Mouse (Mus musculus): ENCODE results near the gene Kalrn.

The Kalrn gene

DNA sequence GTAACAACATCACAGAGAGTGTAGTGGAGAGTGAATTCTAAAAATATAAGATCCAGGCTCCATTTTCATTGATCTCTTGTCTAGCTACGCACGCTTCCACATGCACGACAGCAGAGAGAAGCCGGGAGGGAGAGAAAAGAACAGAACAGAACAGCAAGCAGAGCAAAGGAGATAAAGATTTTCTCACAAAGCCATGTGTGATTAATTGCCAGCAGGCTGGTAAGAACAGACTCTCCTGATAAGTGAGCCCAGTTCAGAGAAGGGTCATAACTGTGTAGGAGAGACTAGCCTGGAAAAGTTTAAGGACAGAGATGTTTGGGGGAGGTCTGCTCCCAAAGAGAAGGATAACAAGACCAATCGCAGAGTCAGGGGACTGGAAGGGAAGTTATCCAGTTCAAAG lies 515.9 kb downstream of the Kalrn start:
- DNase-seq: no peak

DNA sequence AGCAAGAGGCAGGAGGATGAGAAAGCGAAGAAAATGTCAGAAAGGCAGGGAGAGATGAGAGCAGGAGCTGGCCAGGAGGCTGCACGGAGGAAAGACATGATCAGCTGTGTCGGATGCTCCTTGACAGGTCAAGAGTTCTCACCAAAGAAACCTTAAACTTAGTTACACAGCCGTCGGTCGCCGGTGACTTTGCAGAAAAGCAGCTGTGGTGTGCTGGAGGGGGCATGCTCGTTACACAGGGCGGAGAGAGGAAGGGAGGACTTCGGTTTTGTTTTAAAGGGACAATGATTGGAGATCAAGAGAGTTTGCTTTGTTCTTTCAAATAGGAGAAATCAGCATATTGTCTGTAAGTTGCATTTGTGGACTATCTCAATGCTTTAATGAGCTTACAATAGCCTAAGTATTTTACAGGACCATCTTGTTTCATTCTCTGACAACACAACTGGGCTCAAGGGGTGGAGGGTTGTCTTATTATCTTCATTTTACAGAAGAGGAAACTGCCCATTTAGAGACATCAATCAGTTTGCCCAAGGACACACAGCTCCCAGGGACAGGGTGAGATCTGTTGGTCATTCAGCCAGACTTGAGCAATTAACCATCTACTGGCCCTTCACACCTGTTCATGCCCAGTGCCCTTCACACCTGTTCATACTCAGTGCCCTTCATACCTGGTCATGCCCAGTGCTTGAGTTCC lies 516.8 kb downstream of the Kalrn start:
- no peak for DNase-seq

DNA sequence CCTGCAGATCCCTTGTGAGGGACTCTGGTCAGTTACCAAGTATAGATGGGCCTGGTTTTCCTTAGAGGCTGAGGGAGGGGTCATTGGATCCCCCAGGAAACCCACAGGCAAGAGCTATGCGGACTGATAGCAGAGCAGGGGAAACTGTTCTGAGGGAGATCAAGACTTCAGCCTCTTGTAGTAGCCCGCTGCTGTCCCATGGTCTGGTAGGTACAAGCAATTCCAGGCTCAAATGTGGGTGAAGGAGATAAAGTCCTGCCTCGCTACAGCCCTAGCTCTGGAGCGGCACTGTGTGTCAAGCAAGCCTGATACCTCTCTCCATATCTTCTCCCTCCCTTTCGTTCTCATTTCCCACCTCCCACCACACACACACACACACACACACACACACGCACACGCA lies 523.2 kb downstream of the Kalrn start:
- DNase-seq: no peak

DNA sequence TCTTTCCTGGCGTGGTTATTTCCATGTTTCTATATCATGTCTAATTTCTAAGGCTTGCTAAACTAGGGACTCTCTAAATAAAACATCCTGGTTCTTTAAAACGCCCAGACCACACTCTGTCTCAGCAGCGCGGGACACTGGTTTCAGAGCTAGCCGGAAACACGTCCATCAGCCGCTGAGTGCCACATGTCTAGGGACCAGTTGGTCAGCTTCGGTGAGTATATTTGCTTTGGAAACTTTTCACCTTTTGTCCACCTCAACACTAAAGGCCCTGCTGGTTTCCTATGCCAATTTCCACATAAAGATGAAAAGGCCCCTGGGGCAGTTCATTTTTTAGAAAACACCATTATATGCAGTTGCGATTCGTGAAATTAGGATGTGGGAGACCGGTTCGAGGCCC lies 524.0 kb downstream of the Kalrn start:
- no peak for DNase-seq

DNA sequence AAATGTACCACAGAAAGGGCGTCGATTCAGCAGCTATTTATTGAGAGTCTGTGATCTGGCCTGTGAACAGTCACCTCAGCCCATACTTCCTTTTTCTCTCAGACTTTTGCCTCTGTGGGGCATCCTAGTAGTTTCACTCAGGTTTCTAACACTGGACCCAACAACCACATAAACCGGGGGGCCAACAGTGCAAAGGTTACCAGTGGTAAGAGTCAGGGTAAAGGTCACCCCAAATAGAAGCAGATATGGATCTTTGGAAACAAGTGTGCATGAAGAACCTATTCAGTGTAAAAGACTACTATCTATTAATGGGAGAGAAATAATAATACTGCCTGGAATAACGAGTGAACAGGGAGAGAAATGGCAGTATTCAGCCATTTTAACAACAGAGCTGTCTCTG lies 525.1 kb downstream of the Kalrn start:
- DNase-seq: no peak

DNA sequence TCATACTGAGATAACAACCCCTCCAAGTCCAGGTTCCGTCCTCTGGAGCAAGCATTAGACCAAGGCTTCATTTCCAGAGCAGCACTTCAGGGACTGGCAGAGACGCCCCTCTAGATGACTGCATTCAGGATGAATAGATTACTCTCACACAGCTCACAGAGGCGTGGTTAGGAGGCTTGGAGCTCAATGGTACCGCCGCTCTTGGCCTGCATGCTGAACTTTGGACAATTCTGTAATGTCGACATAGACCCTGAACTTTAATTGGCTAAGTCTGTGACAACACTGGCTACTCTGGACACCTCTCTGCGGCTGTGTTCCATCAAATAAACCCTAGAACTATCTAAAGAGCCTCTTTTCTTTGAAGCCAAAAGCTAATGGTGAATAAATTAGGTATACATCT lies 525.8 kb downstream of the Kalrn start:
- no peak for DNase-seq

DNA sequence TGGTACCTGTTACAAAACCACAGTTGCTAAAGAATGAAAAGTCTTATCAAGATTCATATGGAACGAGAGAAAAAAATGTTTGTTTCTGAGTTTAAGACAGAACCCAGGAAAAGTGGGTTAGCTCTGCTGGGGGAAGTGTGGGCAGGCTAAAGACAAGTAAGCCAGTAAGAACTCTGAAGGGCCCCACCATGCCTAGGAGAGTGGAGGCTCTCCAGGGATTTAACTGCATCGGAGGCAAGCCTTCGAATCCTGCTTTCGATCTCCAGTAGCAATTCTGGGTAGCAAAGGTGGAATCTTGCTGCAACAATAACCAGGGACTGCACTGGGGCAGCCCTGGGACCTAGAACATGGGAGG lies 526.3 kb downstream of the Kalrn start:
- no peak for DNase-seq

DNA sequence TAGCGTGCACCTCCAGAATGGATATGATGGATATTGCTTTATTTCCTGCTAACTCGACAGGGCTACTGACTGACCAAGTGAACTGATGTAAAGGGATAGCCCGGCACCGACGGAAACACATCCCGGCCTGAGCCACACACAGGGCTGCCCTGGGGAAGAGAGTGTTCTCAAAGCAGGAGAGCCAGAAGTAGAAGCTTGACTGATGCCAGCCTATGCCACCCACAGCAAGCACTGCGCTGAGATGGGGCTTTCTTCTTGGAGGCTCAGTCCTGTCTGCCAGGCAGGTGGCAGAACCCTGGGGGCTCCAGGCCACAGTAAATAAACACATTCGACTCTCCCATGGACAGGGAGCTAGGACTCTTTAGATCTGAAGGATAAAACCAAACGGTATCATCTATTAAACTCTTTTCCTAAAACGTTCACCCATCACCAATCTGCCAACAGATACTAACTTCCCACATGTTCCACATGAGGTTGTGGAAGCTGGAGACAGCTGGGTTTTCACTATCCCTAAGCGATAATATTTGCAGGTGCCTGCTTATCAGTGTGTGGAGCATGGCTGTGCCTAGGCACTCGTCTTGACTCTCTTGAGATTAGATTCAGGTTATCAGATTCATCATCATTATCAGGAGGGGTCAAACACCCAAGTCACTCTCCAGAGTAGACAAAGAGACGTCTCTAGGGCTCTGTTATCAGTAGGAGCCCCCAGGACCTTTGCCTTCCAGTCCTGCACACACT lies 526.9 kb downstream of the Kalrn start:
- no peak for DNase-seq

DNA sequence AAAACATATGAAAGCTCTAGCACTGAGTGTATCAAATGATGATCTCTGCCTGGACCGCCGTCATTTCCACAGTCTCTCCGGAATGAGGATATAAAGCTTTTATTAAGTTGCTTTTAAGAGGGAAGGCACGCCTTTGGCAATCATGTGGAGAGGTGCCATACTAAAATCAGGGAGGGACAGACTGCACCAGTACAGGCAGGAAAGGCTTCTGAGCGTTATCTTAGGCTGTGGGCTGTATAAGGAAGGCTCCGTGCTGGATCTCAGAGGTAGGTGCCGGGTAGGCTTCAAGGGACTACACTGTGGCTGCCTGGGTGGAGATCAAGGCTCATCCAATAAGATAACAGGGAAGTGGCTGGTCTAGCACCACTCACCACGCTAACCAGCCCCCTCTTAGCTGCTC lies 528.8 kb downstream of the Kalrn start:
- DNase-seq: no peak

DNA sequence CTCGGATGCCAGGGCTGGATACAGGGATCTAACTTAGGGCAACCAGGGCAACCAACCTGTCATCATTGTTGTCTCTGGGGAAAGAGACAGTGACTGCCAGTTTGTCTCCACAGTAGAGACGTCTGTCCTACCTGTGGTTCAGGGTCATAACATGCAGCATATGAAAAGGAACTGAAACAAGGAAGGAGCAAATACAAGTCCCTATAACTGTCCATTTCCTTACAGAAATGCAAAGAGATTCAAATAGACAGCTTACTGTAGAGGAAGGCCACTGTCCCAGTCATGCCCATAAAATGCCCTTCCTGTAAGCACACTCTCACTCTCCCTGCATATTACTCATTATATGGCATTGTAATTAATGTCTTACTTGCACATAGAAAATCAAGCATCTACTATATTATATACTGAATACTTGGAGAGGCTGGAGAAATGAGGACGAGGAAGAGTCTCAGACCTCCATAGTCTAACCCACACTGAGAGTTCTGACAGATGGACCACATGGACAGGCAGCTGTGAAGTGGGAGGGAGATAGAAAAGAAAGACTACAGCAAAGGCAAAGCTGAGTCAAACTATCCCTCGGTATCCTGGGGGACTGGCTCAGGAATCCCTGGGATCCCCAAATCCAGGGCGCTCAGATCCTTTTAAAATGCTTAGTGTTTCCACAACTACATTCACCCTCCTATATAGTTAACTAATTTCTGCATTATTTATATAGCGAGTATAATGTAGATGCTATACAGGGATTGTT lies 530.1 kb downstream of the Kalrn start:
- DNase-seq: peak; percentile 69

DNA sequence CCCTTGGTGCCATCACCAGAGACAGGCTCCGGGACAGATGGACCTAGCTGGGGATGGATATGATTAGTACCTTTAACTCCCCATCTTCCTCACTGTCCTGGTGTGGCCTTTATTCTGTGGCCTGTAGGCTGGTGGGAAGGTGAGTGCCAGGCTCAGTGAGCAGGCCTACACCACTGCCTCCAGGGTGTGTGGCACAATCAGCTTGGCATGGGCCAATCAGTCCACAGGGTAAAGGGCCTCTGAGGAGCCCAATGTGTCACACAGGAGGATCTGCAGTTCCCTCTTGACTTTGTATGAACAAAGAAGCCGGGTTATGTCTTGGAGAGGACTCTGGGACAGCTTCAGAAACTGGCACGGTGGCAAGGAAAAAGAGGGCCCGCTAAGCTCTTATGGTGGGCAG lies 530.7 kb downstream of the Kalrn start:
- no peak for DNase-seq

DNA sequence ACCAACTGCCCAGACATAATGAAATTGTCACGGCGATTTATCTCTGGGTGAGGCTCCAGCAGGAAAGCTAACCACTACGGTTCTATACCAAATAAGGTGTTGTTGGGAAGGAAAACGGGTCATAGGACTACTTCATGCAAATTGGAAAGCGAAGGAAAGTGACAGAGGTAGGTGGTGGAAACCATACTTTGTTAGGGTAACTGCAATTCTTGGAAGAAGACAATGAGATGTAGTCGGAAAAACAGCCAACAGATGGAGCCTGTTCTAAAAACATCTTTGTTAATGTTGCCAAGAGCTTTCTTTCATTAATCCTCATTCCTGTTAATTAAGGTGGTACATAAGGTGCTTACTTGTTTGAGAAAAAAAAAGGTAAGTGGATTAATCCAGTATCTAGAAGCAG lies 533.1 kb downstream of the Kalrn start:
- DNase-seq: no peak

DNA sequence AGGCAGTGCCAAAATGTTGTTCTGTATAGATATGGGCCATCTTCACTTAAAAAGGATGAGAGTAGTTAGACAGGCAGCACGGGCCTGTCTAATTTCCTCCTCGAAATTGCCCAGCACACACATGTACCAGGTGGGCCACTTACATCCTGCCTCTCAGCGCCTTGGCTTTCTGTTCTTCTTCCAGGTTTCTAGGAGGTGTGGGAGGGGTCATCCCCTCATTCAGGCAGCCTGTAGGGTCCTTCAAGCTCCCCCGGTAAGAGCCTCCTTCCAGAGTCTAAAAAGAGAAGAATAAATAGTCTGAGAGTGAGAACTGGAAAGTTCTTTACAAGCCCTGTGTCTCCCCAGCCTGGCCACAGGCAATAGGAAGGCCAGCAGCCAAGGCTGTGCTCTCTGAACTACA lies 533.6 kb downstream of the Kalrn start:
- no peak for DNase-seq

DNA sequence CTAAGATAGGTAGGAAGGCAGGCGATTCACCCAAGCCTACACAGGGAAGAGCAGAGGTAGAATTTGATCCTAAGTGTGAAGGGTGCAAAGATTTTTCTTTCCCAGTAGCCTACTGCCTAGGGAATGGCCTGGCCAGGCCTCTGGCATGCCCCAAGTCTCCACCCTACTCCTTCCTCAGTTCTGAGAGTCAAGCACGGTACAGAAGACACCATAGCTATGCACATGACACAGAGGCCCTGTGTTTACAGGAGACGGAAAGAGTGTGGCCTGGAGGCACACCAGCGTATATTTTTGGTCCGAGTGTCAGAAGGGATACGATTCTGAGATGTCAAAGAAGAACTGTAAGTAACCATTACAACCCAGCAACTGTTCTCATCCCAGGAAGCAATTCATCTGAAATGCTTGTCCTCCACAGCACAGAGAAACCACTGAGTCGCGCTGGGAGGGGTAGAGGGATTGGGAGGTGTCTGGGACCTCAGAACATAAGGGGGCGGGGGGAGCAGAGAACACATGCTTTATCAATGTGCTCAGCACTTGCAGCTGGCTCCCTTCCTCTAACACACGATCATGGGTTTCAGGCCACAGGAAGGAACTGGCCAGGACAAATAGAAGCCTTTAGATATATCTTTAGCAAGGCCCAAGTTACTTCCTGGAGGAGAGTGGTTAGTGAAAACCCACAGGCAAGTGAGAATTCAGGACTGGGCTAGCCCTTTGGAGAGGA lies 536.8 kb downstream of the Kalrn start:
- no peak for DNase-seq

DNA sequence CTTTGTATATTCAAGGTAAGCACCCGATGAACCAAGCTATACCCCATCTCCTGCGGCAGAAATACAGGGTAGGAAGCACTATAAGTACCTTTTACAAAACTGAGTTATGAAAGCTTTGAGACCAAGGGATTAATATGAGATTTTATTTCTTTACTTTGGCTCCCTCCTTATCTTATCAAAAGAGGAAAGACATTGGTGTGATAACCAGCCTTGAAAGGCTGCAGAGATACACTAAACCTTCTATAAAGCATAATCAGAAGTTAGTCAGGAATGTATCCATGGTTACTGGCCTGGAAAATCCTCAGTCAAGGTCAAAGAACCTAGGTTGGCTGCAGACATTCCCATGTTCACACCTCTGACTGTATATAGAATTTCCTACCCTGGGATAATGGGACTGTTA lies 537.6 kb downstream of the Kalrn start:
- DNase-seq: no peak

DNA sequence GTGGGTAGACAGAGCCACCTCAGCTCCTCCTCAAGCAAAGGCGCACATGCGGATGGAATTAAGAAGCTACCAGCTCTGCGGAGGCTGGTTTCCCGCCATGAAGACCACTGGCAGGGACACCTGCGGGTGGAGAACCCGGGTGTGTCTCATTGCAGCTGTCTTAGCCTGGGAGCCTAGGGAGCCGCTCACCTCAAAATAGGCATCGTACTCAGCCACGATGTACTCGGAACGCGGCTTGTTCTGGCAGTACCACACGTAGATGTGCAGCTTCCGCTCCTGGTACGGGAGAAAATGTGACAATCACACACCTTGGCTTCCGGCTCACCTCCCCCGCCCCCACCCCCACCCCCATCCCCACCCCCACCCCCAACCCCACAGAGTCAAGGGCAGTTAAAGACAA lies 539.1 kb downstream of the Kalrn start:
- no peak for DNase-seq

DNA sequence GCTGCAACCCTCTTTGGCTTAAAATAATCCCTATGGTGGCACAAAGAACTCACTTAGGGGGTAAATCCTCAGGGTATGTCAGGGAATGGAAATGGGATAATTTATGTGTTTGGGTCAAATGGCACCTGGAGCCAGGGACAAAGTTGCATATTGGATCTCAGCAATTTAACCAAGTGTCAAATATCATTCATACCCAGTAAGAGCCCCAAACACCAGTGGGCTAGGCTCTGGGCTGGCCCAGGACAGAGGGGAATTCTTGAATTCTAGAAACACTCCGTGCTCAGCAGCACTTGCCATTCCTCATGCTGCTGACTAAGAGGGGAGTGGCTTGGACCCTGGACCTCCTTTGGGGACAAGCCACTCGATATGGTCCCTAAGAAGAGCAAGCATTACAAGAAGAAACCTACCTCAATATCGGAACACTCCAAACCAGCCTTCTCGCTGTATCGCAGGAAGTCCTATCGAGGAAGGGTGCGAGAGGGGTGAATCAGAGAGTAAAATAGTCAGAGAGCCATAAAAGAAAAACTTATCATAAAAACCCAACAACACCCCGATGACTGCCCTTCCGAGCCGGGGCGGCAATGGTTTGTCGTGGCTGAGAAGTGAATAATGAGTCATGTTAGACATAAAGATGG lies 541.2 kb downstream of the Kalrn start:
- DNase-seq: no peak

DNA sequence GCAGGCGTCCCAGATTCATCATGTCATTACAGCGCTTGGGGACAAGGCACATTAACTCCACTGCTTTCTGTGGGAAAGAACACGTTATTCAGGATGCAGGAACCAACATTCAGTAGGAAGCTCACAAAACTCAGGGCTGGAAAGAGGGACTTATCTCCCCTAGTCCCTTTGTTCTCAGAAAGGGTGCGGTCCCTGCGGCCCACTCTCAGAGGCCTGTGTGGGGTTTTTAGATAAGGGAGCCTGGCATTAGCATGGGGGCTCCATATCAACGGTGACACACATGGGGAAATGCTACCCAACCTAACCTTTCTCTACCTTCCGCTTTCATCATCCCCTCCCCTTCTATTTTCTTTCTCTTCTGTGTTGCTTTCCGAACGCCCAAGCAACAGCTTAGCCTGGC lies 541.8 kb downstream of the Kalrn start:
- no peak for DNase-seq

DNA sequence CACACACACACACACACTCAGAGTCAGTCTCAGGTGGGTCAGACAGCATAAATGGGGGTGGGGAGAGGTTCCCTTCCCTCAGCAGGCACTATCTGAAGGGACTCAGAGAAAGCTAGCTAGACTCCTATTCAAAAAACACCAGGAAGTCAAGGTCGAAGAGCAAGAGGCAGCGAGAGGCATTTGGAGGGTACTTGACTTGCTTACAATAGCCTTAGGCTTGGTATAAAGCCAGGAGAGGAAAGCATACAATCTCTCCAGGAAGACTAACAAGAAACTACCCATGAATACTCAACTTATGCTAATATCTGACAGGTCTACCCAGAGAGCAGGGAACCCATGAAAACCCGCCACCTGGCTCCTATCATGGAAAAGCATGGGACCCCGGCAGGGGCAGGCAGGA lies 543.0 kb downstream of the Kalrn start:
- no peak for DNase-seq

DNA sequence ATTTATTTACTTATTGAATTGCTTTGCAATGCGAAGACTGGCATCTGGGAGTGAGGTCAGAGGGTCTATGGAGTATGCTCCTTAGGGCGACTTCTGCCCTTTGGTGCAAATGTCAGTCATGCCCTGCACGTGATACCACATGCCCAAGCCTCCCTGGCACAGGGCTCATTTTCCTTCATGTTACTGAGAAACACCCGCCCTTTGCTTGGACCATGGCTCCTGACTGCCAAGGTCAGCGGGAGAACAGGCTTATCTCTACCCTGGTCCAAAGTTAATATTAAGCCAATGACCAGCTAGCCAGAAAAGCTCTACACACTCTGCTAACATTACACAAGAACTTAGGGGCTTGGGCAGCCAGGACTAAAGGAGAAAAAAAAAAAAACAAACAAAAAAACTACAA lies 543.5 kb downstream of the Kalrn start:
- no peak for DNase-seq

DNA sequence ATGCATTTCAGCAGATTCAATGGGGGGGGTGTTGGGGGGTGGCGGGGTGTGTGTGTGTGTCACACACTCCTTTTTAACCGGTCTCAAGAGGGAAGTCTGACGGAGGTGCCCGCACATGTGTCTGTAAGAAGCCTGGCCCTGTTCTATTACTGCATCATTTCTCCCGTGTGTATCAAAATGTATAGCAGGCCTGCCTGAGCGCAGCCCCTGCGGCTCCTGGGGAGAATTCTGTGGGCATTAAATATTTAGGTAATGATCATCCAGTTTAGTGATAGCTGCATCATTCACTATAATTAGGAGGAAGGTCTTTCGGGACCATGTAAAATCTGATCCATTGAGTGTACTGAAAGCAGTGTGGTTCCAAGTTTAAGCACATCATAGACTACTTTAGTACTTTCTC lies 556.1 kb downstream of the Kalrn start:
- DNase-seq: no peak

DNA sequence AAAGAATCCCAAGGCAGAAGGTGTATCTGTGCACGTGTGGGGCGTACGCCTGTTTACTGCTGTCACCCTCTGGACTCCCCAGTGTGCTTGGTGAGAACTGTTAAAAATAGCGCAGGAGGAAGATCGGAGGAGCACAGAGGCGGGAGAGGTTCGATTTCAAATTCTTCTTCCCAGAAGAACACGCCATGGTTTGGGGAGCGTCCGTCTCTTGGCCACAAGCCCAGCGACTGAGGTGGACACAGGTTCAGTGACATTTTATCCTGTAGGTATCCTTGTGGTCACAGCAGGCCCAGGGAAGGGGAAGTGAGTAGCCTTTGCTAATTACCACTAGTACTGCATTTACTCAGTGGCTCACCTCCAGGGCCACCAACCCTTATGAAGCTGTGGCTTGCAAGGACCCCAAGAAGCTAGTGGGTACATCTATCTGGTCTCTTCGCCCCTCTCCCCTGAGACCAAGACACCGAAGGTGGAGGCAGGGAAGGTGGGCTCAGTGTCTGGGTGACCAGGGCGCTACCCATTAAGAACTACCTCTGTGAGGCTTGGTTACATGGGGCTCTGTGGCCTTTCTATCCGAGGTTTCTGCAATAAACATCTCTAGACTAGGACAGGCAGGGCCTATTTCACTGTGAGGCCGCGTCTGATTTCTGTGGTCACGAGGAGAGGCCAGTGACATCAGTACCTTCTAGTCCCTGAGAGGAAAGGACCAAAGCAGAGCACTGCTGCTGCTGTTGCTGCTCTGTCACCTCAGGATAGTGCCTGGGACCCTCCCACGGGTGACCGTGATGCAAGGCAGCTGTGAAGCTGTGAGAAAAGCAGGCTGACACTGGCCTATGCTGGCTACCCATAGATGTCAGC lies 561.1 kb downstream of the Kalrn start:
- no peak for DNase-seq

All from right cerebral cortex, postnatal 25 days (tissue).